Mouse (Mus musculus): ENCODE measurements around the gene Acaa1a. TPM values are rescaled to one million over a fixed set of nuclear protein-coding genes. Genes with fewer than 3 reads are reported as not detected.

Gene Acaa1a
- total RNA-seq, 2 experiments from 2014 or later, result 63.9 to 70.5 TPM

- DNase-seq (ENCODE audit: low spot score in 2 of 2), result no peak
Measured at GRCm38 (mm10) chr9:119378231-119378630, 38.8 kb downstream of the Acaa1a start.

- DNase-seq (ENCODE audit: low spot score in 2 of 2), result no peak
Measured at GRCm38 (mm10) chr9:119382603-119383002, 43.1 kb downstream of the Acaa1a start.

- no peak for DNase-seq (ENCODE audit: low spot score in 2 of 2)
Measured at GRCm38 (mm10) chr9:119388956-119389355, 49.5 kb downstream of the Acaa1a start.

GRCm38 (mm10) chr9:119390214-119390613 lies 50.7 kb downstream of the Acaa1a start:
- DNase-seq (ENCODE audit: low spot score in 2 of 2), result no peak

GRCm38 (mm10) chr9:119394808-119395207 lies 55.3 kb downstream of the Acaa1a start:
- no peak for DNase-seq (ENCODE audit: low spot score in 2 of 2)

Other genes with a start within 250 kb of the Acaa1a start
- gene Plcd1, start 246.2 kb upstream of the Acaa1a start, total RNA-seq (2021), result 10 to 100 TPM; 13.0 to 13.6 TPM
- gene Dlec1, start 237.2 kb upstream of the Acaa1a start, total RNA-seq (2021), result 1 to 10 TPM; 2.8 to 4.0 TPM
- gene Acaa1b, start 182.6 kb upstream of the Acaa1a start, total RNA-seq (2021), result 1 to 10 TPM; 1.3 to 1.5 TPM
- not detected for gene Gm47289, start 180.5 kb upstream of the Acaa1a start, total RNA-seq (2021)
- not detected for gene Slc22a13, start 130.6 kb upstream of the Acaa1a start, total RNA-seq (2021)
- gene Oxsr1, start 17.2 kb upstream of the Acaa1a start, total RNA-seq (2021), result 10 to 100 TPM; 32.1 to 33.8 TPM
- 1 to 10 TPM; 6.5 to 7.9 TPM for gene Myd88, start 1.7 kb downstream of the Acaa1a start, total RNA-seq (2021)
- gene Xylb, start 17.7 kb downstream of the Acaa1a start, total RNA-seq (2021), result 1 to 10 TPM; 4.1 to 4.3 TPM
- not detected for gene Slc22a14, start 25.9 kb downstream of the Acaa1a start, total RNA-seq (2021)
- 10 to 100 TPM; 15.5 to 16.4 TPM for gene Acvr2b, start 62.4 kb downstream of the Acaa1a start, total RNA-seq (2021)
- gene Exog, start 105.3 kb downstream of the Acaa1a start, total RNA-seq (2021), result 10 to 100 TPM; 23.7 to 24.8 TPM
- gene Scn5a, start 239.3 kb downstream of the Acaa1a start, total RNA-seq (2021), result 1 to 10 TPM; 5.0 to 5.4 TPM